Mouse (Mus musculus) brain, adult 2 months (tissue): ENCODE results near the gene Cfap97d1.
A peak's percentile ranks its signal among the peaks of the same experiment; 100 is the strongest.

ENCODE experiments used
- DNase-seq: peaks from one replicate; pipeline ENCODE4 v3.0.0; 2011; ENCODE audit warnings: low read depth, low spot score

Gene Cfap97d1

DNA sequence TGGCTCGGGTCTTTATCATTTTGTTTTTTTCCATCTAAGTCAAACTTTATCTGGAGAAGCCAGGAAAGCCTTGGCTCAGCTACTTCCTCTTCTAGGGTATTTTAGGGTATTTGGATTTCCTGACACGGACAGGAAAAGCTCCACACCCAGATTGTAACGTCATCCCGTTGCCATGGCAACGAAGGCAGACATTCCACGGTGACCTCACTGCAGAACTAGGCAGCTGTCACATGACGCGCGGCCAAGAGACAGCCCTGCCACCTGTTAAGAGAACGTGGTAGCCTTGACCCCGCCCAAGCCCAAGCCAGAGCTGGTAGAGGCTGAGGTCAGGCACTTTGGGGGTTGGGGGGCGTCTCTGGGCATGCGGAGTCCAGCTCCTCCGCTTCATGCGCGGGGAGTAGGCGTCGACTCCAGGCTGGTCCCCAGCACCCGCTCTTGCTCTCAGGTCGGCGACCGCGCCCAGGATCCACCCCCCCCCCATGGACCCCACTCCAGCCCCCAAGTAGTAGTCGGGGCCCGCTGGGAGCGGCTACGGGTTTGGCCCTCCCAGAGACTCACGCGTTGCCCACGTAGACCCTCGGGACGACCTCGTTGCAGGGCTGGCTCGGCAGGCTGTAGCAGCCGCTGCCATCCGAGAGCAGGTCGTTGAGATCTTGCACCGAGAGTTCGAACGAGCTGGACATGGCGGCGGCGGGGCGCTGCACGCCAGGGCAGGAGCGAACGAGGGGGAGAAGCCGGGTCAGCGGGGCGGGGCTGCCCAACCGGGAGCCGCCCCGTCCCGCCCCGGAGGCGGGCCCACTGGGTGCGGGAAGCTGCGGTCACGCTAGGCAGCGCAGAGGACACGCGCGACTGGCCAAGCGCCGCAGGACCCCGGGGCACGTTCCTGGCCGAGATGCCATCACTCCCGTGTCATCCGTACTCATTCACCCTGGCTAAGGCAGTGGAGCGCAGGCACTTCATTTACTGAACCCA is at the start of gene Cfap97d1:
Cfap97d1 (plus strand) TSS at position 226 of the 972 bp plus-strand sequence.
- peak; percentile 99 for DNase-seq

DNA sequence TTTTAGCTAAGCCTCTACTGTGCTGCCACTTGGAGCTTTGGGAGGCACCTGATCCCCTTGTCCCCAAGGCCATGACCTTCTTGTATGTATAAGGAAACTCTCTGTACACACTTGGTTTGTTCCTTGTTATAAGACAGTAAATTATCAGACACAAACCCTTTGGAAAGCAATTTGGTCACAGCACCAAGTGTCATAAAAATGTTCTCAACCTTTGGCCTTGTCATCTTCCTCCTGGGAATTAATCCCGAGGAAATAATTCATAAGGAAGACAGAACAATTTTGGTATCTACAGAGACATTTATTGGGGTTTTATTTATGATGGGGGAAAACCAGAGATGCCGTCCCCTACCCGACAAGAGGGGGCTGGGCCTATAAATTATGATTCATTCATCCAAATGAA is 48.3 kb upstream of the Cfap97d1 start:
- DNase-seq = no peak

DNA sequence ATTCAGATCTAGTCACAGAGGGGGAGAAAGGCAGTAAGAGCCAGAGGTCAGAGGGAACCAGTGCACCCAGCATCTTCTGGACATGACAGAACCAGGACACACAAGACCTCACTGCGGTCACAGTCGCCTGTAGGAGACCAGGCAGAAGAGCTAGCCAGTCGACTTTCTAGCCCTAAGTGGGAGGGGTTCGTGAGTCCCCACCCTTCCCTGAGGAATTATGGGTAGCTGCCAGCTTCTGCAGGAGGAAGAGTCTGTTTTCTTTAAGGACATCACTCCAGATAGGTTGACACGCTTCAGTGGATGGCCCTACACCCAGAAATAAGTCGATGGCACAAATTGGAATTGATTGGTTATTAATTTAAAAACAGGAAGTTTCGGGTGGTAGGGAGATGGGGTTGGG is 47.7 kb upstream of the Cfap97d1 start:
- no peak for DNase-seq

DNA sequence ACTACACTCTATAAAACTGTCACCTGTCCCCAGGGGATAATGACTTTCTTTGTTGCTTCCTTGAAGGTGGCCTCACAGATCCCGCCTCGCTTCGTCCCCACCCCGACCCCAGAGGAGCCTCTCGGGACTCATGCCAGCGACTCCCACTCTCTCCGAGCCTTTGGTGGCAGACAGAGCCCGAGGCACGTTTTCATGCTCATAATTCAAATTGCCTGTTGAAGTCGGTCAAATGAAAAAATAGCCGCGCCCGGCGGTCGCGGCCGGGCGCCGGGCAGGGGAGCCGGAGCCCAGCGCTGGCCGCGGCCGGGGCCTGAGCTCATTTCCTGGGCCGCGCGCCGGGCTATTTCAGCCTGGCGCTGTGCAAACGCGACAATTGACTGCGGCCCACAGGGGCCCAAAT is 47.0 kb upstream of the Cfap97d1 start:
- no peak for DNase-seq

DNA sequence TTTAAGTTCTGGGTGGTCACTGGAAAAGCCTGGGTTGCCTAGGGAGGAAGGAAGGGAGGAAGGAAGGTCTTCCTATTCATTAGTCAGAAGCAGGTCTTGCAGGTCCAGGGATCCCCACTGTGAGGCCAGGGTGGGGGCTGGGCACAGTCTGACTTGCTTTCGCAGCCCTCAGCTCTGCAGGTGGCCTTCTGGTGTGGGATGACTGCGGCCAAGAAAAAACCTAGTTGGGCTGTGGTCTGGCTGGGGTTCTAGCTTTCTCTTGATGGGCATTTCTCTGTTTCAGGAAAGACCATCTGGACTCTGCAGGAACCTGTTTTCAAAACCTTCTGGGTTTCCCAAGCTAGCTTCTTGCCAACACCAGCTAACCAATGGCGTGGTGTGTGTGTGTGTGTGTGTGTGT is 41.0 kb upstream of the Cfap97d1 start:
- peak; percentile 96 for DNase-seq

DNA sequence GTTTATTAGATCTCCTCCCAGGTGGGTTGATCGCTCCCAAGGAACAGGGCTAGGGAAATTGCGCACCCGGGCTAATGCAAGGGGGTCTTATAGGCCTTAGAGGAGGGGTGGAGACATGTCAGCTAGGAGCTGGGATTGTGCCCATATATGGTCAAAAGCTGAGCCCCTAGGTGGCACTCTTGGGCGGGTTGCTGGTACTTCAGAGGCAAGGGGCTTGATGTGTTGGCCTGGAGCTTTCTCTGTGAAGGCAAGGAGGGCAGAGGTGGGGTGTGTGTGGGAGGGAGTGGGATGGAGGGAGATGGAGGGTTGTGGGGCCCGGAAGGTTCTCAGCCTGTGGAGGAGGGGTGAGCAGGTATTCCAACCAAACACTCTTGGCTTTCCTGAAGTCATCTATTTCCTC is 37.6 kb upstream of the Cfap97d1 start:
- no peak for DNase-seq

DNA sequence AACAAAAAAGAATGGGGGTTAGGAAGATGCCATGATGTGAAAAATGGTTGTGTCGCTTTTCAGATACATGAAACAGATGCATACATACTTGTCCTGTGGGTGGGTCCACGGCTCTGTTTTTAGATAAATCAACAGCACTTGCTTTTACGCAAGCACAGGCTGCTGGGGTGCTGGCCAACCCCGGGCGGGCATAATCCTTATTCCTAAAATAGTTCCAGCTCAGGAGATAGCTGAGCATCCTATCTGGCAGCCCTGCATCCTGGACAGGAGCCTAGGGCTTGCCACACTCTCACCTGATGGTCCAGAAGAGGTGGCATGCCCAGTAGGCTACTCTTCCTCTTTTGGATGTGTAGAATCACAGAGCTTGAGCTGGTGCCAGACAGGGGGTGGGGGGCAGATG is 34.1 kb upstream of the Cfap97d1 start:
- peak; percentile 31 for DNase-seq

DNA sequence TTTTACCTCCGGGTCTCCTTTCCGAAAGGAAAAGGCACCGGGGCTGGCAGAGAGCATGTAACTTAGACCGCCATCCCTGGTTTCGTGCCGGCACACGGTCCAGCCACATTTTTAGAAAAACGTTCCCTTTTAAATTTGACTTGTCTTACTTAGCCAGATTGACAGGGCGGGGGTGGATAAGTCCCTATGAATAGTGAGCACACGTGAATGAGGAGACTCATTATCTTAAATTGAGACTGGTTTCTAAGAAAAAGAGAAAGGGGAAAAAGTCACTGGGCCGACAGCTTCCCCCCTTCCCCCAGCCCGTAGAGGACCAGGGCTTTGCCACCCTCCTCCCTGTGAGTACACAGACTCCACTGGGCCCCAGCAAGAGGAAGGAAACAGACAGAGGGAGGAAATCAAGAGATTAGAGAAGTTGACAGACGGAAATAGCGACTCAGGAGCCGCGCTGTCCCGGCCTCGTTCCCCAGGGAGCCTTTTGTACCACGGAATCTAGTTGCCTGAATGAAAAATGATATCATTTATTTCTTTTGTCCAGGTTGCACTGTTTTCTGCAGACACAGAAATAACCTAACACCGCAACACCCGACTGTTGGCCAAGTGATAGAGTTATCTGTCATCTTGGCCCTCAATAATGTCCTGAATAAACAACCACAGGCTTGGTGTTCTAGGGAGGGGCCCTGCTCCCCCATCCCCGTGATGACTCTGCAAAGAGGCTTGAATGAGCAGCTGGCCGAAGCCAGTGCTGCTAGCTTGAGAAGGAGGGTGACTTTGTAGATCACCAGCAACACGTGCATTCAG is 31.3 kb upstream of the Cfap97d1 start:
- peak; percentile 29 for DNase-seq

DNA sequence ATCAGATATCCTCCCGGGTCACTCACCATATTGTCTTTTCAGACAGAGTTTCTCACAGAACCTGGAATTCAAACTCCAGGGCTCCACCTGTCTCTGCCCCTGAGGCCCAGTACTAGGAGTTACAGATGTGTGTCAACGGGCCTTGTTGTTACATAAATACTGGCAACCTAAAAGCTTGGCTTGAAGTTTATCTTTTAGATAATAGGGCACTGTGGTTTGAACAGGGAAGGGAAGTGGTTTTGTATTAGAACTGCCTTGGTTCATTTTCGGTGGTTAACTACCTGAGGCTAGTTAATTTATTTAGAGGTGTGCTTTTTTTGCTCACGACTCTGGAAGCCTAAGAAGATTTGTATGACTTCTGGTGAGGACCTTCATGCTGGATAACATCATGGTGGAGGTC is 30.6 kb upstream of the Cfap97d1 start:
- no peak for DNase-seq

DNA sequence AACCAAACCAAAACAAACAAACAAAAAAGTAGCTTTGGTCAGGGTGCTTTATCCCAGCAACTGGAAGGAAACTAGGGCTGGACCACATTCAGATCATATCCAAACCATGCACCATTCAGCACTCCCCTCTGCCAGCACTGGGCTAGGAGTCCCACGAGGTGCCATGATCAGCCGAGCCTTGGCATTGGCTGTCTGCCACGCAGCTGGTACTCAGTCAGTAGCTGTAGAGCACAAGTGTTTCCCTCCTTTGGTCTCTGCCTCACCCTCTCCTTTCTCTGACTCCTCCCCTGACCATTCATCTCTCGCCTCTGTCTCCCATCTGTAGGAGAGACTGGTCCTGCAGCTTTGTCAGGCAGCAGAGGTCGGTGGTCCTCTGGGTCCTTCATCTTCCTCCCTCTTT is 26.6 kb upstream of the Cfap97d1 start:
- DNase-seq = no peak

DNA sequence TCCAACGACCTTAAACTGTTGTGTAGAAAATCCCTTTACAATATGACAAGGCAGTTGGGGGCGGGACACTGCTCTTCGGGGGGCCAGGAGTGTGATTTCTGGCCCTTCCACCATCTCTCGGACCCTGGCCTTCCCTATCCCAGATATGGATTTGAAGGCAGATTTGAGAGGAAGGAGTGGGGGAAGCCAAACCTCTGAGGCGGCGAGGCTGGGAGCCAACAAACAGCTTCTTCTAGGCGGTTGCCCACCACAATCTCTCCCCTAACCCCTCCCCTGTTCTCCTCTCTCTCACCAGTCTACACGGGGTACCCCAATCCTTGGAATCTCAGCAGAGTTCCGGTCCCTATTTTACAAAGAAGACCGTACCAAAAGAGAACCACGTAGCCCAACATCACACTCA is 21.0 kb upstream of the Cfap97d1 start:
- no peak for DNase-seq

DNA sequence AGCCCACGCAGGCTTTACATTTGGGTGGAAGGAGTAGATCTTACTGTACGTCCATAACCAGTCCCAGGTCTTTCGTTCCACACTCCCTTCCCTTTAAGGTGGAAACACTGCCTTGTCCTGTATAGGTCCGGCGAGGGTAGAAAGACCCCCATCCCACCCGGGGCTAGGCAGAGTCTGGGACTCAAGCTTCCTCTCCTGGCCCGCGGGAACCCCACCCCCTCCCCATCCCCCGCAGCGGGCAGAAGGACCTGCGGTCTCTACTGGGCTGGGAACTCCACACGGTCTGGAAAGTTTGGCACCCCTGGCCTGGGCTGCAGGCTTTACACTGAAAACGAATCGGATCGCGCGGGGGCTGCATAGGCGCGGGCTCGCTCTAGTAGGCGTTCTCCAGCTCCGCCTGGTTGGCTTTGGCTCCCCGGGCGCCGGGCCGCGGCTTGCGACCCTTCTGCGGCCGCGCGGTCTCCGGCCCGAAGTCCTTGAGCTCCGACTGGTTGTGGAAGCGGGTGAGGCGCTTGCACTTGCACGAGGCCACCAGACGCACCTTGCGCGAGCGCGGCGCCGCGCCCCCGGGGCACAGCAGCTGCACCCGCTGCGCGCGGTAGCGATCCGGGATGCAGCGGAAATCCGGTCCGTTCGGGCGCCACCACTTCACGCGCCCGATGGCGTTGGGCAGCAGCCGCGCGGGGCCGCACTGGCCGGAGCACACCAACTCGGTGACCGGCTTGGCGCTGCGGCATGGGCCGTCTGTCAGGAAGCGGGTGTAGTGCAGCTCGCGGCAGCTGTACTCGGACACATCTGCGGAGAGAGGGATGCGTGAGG is 20.4 kb upstream of the Cfap97d1 start:
- peak; percentile 53 for DNase-seq

DNA sequence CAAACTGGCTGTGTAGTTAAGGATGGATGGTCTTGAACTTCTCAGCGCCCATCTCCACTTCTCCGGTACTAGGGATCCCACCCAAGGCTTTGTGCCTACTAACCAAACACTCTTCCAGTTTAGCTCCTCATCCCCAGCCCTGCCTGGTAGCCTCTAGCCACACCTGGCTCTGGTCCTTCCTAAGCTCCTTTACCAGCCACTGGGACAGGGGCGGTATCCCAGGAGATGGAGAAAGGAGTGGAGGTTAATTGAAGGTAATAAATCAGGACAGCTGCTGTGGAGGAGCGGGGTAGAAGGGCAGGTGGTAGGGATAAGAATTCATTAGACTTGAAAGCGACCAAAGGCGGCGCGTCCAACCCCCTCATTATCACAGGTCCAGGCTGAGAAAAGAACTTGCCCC is 19.4 kb upstream of the Cfap97d1 start:
- DNase-seq = no peak

DNA sequence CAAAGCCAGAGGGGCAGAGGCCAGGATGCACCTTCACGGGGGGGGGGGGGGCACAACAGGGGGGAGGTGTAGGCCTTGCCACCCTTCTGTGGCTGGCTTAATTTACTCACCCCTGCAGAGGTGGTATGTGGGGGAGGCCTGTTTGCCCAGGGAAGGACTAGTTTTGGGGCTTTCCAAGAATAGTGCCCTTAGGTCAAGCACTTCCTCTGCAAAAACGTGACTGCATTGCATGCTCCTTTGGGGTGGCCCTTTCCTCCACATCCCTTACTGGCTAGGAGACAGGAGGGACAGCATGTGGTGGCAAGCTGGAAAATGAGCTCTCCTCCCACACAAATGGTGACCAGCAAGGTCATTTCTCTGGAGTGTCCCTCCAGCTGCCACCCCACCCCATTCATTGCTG is 18.5 kb upstream of the Cfap97d1 start:
- DNase-seq = no peak

DNA sequence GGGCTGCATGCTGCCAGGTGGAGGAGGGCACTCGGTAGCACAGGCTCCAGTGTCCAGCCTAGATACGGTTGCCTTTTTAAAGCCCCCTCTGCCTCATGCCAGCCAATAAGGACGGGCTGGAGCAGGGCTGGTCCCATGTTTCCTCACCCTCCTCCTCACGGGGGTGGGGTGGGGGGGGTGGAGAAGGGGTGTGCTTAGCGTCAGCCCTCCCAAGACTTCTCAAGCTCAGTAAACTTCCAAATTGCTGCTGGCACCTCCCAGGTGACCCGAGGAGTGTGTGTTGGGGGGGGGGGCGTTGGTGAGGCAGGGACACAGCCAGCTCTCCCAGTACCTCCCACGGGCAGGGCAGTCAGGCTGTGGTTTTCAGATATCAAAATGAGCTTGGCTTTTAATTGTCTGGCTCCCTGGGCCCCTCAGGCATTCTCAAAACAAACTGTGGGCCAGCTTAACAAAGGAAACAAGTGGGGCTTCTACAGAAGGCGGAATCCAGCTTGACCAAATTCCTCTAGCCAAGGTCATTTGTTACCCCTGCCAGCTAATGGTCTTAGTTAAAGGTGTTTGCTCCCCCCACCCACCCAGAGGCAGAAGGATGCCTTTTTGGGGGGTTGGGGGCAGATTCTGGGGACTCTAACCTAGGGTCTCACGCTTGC is 17.0 kb upstream of the Cfap97d1 start, which contains the start of gene Sost:
Sost (minus strand) TSS at position 51 of the 650 bp plus-strand sequence.
- no peak for DNase-seq

DNA sequence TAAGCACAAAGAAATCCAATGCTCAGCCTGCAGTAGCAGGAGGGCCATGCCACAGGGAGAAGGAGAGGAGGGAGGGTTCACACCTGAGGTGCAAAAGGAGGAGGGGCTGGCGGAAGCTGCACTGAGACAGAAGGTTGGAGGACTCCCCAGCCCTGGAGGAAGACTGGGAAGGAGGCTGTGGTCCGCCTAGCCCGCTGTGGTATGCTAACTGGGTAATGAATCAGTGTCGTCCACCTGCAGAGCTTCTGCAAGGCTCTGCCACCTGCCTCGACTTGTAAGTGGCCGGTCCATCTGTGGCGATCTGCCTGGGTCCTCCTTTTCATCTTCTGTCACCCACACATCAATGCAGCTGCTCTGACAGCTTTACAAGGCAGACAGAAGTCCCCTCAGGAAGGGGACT is 15.8 kb upstream of the Cfap97d1 start:
- DNase-seq = no peak

DNA sequence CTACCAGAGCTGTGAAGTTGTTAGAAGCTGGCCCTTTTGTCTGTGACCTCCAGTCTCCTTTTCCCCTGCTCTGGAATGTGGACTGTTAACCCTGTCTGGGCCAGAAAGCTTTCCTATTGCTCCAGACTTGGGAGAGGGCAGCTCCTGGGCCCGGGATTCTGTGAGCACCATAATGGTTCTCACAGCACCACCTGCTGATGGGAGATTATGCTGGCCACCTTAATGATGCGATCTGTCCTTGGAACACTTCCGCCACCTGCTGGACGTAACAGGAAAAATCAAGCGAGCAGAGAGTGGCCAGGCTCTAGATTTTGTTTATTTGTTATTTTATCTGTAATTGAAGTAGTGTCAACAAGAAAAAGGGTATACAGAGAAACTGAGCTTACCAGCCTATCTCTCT is 15.3 kb upstream of the Cfap97d1 start:
- DNase-seq = peak; percentile 94

DNA sequence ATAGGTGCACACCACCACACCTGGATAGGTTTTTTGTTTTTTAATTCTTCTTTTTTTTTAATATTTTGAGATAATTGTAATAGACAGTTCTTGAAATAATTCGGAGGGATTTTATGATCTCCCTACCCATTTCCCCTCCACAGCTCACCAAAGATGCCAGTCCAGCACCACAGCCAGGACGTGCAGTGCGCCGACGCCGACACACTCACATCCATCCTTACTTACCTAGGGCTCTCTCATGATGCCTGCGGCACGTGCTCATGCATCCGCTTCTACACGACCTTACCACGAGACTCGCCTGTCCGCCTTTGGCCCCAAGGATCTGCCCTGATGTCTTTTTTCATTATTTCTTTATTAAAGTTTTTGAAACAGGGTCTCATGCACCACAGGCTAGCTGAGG is 14.2 kb upstream of the Cfap97d1 start:
- DNase-seq = no peak

DNA sequence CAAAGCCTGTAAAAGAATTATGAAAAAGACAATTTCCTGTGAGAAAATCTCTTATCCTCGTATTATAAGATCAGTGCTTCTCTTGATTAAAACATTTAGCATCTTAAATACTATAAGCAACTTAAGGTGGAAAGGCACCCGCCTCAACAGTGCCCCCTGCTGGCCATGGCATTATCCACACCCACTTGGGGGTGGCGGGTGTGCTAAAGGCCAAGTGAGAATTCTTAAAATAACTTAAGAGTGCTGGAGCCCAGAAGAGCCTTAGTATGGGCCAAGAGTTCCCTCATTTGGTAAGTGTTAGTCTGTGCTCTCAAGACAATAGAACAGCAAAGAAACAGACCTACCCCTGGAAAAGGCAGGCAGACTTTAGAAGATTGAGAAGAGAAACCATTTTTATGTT is 12.7 kb upstream of the Cfap97d1 start:
- DNase-seq = peak; percentile 36

DNA sequence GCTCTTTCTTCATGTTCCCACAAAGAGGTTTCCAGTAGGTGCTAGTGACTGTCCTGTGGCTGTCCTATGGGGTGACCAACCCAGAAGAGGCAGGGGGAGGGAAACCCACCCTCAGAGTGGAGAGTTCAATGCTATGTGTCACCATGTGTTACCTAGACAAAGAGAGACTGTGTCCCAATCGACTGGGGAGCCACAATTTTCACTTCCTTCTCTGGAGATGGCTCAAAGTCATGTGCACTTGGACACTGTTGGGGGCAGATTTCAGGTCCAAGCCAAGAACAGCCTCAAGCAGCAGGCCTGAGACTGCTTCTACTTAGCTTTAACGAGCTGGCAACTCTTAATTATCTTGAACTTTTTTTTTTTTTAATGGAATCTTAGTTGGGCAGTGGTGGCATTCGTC is 12.0 kb upstream of the Cfap97d1 start:
- no peak for DNase-seq

DNA sequence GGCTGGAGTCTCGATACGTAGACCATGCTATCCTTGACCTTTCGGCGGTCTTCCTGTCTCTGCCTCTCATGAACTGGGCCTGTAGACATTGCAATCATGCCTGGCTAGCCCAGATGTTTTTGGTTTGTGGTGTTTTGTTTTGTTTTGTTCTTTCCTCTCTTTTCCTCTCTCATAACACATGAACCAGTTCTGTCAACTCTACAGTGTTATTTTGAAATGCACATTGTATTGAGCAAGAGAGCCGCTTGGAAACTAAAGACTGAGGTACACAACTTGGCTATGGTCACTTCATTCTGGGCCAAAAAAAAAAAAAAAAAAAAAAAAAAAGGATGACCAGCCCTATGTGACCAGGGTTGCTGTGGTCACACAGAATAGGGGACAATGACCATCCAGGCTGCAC is 11.4 kb upstream of the Cfap97d1 start:
- DNase-seq = no peak
